Mouse (Mus musculus) lung, adult 2 months (tissue): ENCODE data around the gene Idh3b. TPM values are rescaled to one million over a fixed set of nuclear protein-coding genes. Genes with fewer than 3 reads are reported as not detected.

Experiments used
- DNase-seq: peaks from one replicate; pipeline ENCODE4 v3.0.0; 2022
- H3K4me1 ChIP-seq: fragments of 200-500 bp; 2 replicates; pipeline ENCODE4 v1.6.1; 2011; ENCODE audit warnings: low read length; ENCODE audit not compliant: control insufficient read depth, insufficient read depth
- H3K4me3 ChIP-seq: fragments of 200-500 bp; replicated peaks from 2 replicates; pipeline ENCODE3; 2011; ENCODE audit warnings: low read depth, mild to moderate bottlenecking, control low read depth, low read length; ENCODE audit errors: extremely low read depth
- CTCF ChIP-seq: fragments of 200-500 bp; IDR thresholded peaks from 2 replicates; pipeline ENCODE4 v1.5.1; 2011; ENCODE audit warnings: mild to moderate bottlenecking, low read length, control low read depth; ENCODE audit not compliant: insufficient read depth
- POLR2A ChIP-seq: fragments of 200-500 bp; IDR thresholded peaks from 2 replicates; pipeline ENCODE4 v1.6.1; 2011; ENCODE audit warnings: low read depth, mild to moderate bottlenecking, control low read depth, low read length, borderline replicate concordance; ENCODE audit errors: extremely low read depth
- WGBS: fragments of 180-500 bp; shearing (Covaris S2); methylation state at CpG from one replicate; pipeline ENCODE4 v1.1.7; 2018; 5-methylcytosine and 5-hydroxymethylcytosine counted together
- polyA plus RNA-seq: library from polyadenylated mRNA; depleted of rRNA; stranded (reverse); fragments of >200 nt; gene quantifications from 2 replicates; pipeline ENCODE4 v1.2.3, GENCODE M21; 2012; rRNA removed

Gene Idh3b
- 96.6 and 133 TPM in 2 replicates for polyA plus RNA-seq

- DNase-seq = peak; percentile 87
Observed at GRCm38 (mm10) chr2:130283854-130284654, at the start of gene Idh3b. TSS of gene Idh3b (minus strand) at chr2:130284547.

DNA sequence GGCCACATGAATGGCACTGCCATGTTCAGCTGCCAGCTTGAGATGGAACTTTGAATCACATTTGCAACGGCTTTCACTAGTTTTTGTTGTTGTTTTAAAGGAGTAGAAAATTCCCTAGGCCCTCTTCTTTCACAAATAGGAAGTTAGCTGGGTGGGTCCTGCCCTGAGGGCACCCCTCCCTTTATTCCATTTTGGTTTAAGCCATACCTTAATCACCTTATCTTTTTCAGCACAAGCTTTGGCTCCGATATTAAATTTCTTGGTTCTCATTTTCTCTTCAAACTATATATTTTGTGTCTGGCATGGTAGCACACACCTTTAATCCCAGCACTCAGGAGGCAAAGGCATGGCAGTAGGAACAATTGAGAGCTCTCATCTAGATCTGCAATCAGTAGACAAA lies 45.2 kb upstream of the Idh3b start:
- no peak overlapping the region for H3K4me3 ChIP-seq
- 83% methylated on average over 2 of the region's 2 CpGs for WGBS
- DNase-seq = no peak
- H3K4me1 ChIP-seq = no peaks in the 10 kb centered on the region
- no peak for TF ChIP-seq CTCF
- no peak for TF ChIP-seq POLR2A

More at GRCm38 (mm10) chr2:130283854-130284654, at the start of gene Idh3b:
- TF ChIP-seq CTCF (no peak), POLR2A (peak; percentile 77; the same call in 1 of the 2 replicates)
- H3K4me1 ChIP-seq = peaks cover 3% of the 10 kb centered on the region; the same call in 1 of the 2 replicates
- under 1% methylated on average over 51 of the region's 51 CpGs for WGBS
- H3K4me3 ChIP-seq = peak within 1 kb of the TSS; percentile 90

- WGBS = 65% methylated on average over 1 of the region's 1 CpGs
- TF ChIP-seq POLR2A (no peak), CTCF (no peak)
- no peaks in the 10 kb centered on the region for H3K4me1 ChIP-seq
- no peak for DNase-seq
- no peak overlapping the region for H3K4me3 ChIP-seq
Observed at GRCm38 (mm10) chr2:130327057-130327456, 42.7 kb upstream of the Idh3b start.

DNA sequence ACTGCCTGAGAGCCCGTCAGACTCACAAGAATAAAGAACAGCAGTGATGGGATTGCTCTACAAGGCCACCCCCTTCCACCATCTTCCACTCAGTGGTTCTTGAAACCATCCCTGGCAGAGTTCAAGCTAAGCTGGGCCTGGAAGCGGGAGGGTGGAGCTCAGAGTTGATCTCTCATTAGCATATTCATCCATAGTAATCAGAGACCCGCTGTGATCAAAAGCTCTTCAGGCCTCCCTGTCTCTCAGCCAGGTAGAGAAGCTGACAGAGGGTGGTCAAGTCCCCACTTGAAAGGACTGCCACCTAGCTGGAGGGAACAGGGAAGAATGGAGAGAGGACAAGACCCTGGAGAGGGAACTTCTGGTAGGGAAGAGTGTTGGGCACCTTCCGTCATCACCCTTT lies 18.7 kb upstream of the Idh3b start:
- Histone ChIP-seq H3K4me1 (no peaks in the 10 kb centered on the region), H3K4me3 (no peak overlapping the region)
- 67% methylated on average over 4 of the region's 4 CpGs for WGBS
- no peak for DNase-seq
- no peak for TF ChIP-seq POLR2A
- no peak for TF ChIP-seq CTCF

- 93% methylated on average over 9 of the region's 9 CpGs for whole genome bisulfite sequencing
- H3K4me1 ChIP-seq = peaks cover 3% of the 10 kb centered on the region; the same call in 1 of the 2 replicates
- no peak overlapping the region for H3K4me3 ChIP-seq
- no peak for DNase-seq
- no peak for TF ChIP-seq CTCF
- TF ChIP-seq POLR2A = no peak
Observed at GRCm38 (mm10) chr2:130297580-130297979, 13.2 kb upstream of the Idh3b start.

DNA sequence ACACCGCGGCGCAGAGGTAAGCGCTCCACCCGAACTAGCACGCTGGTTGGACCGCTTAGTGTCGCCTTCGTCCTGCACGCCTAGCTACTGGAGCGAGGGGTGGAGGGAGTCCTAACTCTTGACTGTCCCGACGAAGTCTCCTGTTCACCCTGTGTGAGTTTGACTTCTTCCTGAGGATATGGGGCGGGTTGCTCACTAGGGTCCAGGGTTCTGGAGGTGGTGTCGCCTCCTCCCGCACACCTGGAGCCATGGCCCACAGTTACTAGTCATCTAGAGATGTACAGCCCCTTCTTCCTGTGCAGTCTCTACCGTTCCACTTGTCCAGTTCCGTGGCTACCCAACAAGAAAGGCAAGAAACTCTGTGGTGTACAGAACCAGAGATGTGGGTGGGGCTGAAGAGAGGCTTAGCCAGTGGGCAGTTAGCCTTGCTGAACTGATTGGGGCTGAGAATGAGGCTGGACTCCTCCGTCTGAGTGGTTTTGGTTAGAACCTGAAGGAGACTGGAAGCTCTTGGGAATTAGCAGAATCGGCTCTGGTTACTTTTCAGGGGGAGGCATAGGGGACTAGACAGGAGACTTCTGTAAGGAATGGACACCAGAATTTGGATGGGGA lies 11.9 kb upstream of the Idh3b start:
- 6% methylated on average over 20 of the region's 20 CpGs for WGBS
- no peak for DNase-seq
- Histone ChIP-seq H3K4me3 (peak overlapping the region; percentile 47), H3K4me1 (peaks cover 3% of the 10 kb centered on the region; the same call in 1 of the 2 replicates)
- TF ChIP-seq POLR2A (no peak), CTCF (no peak)

DNA sequence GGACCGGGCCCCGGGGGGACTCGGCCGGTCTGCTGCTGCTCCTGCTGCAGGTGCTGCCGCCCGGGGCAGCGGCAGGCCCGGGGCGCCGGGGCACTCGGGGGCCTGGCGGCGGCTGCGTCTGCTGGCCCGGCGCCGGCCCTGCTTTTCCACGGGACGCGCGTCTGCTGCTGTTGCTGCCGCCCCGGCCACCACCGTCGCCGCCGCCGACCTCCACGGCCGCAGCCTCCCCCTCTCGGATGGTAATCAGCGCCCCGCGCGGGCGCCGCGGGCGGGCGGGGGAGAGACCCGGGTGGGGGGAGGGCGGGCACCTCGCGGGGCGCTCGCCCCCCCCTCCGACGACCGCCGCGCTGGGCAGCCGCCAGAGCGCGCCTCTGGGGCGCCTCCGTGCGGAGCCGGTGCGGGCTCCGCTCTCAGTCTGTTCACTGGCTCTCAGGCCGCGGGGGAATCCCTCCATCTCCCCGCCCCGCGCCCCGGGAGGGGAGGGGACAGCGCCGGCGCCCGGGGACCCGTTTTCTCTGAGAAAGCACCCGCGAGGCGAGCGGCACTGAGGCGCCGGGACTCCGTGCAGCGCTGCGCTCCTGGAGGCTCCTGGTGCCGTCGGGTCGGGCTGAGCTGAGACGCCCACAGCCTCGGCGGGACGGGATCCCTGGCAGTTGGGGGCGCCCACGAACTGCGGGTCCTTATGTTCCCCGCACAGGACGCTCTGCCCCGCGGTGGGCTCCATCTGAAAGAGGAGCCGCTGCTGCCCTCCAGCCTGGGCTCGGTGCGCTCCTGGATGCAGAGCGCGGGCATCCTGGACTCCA lies 11.2 kb upstream of the Idh3b start:
- TF ChIP-seq POLR2A (no peak), CTCF (no peak)
- peaks cover 3% of the 10 kb centered on the region; the same call in 1 of the 2 replicates for H3K4me1 ChIP-seq
- peak overlapping the region; percentile 47 for H3K4me3 ChIP-seq
- DNase-seq = peak; percentile 36
- under 1% methylated on average over 79 of the region's 99 CpGs for WGBS

DNA sequence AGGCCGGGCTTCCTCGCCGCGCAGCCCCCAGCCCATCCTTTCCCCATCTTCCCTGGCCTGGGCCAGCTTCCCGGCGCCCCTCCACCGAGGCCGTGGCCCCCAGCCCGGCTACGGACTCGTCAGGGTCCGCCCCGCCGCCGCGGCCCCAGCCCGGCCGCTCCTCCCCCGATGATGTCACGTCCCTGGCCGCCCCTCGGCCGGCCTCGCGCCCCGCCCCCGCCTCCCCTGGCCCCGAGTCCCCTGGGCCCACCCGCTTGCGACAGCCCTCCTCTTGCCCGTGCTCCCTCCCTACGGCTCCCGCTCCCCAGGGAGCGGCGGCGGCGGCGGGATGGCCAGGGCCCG lies 10.6 kb upstream of the Idh3b start, which contains the start of gene Ebf4:
Ebf4 (plus strand) TSS at position 234 of the 342 bp plus-strand sequence.
- WGBS = 3% methylated on average over 26 of the region's 39 CpGs
- Histone ChIP-seq H3K4me3 (peak within 1 kb of the TSS; percentile 55), H3K4me1 (peaks cover 3% of the 10 kb centered on the region; the same call in 1 of the 2 replicates)
- TF ChIP-seq POLR2A (no peak), CTCF (no peak)
- peak; percentile 45 for DNase-seq
